Mouse (Mus musculus) embryo, embryonic 11.5 days (tissue): ENCODE data around the gene Mex3a.
A peak's percentile ranks its signal among the peaks of the same experiment; 100 is the strongest.

ENCODE experiments used
- DNase-seq: peaks from one replicate; pipeline ENCODE4 v3.0.0-alpha.2; 2012; ENCODE audit warnings: low read depth, low spot score

Mex3a gene

DNA sequence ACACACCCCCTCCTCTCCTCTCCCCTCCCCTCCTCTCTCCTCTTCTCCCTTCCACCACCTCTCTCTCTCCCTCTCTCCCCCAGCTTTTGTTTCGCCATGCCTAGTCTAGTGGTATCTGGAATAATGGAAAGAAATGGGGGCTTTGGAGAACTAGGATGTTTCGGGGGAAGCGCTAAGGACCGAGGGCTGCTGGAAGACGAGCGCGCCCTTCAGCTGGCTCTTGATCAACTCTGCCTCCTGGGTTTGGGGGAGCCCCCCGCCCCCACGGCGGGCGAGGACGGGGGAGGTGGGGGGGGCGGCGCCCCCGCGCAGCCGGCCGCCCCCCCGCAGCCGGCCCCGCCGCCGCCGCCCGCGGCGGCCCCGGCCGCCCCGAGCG lies at the start of gene Mex3a:
Gene Mex3a, plus strand, starts transcription at position 97 of the 376 bp plus-strand sequence.
- DNase-seq: no peak

- DNase-seq: no peak
Measured at GRCm38 (mm10) chr3:88483141-88483540, 49.1 kb upstream of the Mex3a start.

DNA sequence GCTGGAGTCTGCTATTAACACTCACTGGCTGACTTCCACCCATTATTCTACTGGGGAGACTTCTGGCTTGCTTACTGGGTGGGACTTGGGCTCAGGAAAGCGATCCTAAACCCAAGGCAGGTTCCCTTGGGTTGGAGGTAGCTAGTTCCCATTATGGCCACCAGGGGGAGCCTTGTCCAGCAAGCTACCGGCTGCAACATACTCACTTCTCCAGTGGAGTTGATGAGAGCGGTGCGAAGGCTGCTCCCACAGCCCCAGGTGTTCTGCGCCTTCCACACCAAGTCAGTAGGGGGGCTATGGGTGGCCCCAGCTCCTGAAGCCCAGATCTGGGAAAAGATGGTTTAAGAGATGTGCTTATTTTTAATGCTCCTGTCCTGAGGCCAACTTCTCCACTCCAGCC lies 48.6 kb upstream of the Mex3a start:
- DNase-seq: peak; percentile 64

DNA sequence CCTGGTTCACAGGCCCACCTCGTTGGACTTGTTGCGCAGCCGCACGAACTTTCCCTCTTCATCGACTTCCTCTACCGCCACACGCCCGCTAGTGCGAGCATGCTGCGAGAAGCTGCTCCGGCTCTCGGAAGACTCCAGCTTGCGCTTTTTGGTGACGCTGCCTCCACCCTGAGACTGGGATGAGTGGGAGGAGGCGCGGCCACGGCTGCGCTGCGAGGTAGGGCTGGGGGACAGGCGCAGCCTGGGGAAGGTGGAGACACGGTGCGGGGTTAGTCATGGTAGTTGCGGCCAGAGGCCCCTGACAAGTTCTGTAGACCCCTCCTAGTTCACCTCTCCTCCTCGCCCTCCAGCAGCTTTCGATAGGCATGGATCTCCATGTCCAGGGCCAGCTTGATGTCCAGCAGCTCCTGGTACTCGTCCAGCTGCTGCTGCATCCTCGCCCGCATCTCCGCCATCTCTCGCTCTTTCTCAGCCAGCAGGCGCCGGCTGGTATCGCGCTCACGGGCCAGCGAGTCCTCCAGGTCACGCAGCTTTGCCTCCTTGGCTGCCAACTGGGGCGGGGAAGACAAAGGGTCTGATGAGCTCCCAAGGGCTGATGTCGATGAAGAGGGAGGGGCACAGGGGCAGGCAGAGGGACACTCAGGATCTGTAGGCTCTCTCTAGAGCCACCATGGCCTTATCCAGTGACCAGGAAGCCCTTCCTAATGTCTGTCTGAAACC lies 47.4 kb upstream of the Mex3a start:
- DNase-seq: no peak

DNA sequence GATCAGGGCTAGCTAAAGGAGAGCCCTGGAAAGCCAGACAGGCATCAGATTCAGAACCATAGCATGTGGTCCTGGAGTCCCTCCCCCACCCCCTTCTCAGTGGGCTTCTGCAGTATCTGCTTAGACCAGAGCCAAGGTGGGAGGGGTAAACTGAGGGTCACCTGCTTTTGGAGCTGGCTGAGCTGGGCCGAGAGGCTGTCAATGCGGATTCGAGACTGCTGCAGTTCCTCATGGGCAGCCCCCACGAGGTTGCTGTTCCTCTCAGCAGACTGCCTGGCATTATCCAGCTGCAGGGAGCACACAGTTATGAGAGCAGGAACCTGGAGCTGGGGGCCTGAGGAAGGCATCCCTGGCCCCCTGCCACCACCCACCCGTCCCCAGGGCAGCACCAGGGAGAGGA lies 46.2 kb upstream of the Mex3a start:
- DNase-seq: no peak

DNA sequence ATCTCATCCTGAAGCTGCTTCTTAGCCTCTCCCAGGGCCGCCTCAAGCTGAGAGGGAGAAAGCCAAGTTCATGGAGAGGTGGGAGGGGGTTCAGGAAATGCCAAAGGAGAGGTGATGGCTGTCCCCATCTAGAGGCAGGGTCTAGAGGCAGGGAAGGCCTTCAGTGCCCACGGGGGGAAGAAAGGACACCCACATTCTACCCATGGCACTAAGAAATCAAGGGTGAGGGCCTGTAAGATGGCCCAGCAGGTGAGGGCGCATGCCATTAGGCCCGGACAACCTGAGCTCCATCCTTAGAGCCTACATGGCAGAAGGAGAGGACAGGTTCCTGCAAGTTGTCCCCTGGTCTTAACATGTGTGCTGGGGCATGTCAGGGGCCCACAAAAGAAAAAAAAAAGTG lies 45.3 kb upstream of the Mex3a start:
- DNase-seq: no peak

DNA sequence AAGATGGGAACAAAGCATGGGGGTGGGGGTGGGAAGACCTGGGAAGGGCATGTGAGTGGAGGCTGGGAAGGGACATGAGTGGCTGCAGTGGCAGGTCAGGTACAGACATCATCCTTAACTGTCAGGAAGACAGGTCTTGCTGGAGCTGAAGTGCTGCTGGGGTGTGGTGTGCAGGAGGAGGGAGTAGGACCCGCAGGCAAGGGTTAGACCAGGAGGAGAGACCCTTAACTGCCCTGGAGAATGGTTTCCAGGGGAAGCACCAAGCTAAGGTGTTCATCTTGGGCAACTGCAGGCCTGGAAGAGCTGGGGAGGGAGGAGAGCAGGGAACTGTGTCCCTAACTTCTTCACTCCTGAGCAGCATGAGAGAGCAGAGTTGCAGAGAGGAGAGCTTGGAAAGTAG lies 44.8 kb upstream of the Mex3a start:
- no peak for DNase-seq

DNA sequence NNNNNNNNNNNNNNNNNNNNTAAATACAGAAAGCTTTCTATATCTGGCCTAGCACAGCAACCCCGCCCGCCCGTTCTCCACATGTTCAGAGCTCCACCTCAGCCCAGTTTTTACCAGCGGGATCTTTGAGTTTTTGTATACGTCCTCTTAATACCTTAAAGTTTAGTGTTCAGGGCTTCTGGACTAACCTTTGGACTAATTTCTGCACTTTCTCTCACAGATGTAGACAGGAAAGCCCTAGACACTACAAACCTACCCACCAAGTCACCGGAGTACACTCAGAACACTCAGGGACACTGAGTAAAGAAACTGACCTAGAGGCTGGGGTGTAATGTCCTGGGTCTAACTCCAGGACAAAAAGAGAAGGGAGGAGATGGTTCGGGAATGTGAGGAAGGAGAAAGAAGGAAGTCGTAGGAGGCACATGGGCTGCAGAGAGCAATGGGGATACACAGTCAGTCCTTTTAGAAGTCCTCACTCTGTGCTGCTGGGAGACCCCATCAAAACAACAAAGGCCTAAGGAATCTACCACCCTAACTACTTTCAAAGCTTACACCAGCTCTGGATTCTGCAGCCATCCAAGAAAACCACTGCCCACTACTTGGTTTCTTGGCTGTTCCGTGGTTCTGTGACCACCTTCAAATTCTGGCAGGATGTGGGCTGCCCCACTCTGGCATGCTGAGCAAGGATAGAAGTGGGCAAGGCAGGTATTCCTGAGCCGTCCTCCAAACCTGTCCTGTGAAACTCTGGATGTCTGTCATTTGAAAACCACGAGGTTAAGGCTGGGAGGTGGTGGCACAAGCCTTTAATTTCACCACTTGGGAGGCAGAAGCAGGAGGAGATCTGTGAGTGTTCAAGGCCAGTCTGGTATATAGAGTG lies 38.3 kb upstream of the Mex3a start:
- DNase-seq: no peak

DNA sequence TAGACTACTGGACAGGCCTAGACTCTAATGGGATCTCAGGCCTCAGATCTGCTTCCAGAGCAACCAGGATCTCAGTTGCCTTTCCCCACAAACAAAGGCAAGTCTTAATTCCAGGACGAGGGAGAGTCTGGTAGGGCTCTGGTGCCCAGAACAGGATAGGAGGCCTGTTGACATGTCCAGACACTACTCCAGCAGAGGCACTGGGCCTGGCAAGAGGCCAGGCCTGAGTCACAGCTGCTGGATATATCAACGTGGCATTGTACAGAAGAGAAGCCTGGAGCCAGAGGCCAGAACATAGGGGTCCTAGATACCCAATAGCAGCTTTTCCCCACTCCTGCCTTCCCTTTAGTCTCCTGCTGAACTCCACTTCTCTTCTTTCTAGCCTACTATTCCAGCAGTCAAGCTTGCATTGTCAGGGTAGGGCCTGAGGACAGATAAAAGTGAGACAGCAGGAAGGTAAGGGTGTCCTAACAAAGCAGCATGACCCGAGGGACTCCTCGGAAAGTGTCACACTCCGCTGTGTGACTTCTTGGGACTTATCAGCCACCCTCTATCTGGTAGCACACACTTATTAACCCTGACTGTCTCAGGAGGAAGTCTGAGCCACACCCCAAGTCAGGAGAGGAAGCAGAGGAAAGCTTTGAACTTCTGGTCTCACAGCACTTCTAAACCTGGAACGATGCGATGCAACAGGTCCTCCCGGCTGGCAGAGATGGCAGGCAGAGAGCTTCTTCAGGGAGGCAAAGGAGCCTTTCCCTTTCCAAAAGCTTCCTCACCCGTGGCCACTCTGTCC lies 37.2 kb upstream of the Mex3a start:
- no peak for DNase-seq

- no peak for DNase-seq
Measured at GRCm38 (mm10) chr3:88495741-88496415, 36.3 kb upstream of the Mex3a start.

DNA sequence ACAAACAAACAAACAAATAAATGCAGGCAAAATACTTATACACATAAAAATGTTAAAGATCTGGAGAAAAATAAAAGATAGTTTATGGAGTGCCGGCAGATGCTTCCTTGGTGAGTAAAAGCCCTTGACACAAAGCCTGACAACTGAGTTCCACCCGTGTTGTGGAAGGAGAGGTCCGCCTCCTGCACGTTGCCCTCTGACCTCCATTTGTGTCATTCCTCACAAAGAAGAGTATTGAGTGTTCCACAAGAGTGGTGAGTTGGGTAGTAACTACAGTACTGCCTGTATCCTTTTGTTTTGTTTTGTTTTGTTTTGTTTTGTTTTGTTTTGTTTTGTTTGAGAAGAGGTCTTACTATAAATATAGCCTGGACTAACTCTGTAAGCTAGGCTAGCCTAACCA lies 32.6 kb upstream of the Mex3a start:
- DNase-seq: no peak

DNA sequence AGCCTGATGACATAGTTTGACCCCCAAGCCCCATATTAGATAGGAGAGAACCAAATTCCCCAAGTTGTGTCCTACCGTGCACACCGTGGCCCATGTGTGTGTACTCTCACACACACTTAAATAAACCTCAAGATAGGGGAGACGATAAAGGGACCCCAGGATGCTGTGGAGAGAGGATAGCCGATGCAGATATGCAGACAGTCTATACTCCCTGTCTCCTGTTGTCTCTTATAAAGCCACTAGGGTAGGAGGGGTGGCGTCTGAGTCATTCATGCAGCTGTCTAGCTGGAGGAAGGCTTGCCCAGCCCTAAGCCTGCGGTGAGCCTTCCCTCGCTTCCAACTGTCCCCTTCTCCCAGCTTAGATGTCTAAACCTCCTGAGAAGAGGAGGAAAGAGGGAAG lies 32.1 kb upstream of the Mex3a start:
- no peak for DNase-seq

DNA sequence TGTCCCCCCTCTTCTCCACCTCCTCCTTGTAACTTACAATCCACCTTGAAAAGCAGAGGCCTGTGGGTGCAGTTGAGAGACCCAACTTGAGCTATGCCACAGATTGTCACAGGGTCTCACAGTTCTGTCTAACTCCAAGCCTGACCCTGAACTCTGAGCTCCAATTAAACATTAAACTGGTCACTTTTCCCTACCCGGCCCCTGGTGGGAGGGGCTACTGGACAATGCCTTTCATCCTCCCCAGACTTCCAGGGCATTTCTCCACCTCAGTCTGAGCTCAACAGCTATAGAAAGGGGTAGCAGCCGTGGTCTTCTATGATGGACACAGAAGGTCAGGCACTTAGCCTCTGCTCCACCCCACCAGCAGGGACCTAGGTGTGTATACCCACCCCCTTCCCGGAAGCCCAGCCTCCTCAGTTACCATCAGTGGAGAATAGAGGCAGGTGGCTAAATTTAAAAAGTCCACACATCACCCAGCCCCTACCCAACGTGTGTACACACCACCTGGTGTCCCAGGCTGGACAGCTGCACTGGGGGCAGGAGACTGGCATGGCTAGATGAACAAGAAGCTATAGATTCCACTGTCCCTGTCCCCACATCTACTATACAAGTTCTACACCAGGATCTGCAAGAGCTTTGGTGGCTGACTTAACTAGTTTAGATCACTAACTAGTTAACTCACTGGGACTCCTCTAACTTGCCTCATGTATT lies 31.4 kb upstream of the Mex3a start:
- DNase-seq: no peak

DNA sequence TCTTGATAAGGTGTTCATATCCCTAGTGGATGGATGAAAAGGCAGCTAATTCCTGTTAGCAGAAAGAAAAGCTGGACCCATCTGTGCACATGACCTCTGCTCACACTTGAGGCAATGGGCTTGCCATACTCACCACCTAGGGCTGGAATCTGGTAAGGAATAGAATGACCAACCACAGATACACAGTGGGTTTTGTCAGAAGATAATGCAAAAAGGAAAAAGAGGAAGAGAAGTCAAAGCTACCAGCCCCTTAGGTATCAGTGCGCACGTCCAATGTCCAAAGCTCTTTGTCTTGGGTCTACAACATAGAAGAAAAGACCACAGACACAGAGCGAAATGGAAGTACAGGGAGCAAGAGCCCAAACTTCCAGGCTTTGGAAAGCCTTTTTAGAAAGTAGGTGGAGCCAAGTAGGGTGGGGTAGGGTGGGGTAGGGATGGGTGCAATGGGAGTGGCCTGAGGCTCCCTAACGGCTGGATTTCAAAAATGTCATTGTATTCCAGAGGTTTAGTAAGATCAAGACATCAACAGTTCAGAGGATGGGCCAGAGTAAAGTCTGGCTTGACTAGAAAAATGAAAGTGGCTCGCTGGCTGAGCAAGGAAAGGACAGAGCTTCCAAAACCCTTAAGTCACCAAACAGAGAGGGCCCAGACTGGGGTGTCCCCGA lies 30.7 kb upstream of the Mex3a start:
- DNase-seq: no peak

DNA sequence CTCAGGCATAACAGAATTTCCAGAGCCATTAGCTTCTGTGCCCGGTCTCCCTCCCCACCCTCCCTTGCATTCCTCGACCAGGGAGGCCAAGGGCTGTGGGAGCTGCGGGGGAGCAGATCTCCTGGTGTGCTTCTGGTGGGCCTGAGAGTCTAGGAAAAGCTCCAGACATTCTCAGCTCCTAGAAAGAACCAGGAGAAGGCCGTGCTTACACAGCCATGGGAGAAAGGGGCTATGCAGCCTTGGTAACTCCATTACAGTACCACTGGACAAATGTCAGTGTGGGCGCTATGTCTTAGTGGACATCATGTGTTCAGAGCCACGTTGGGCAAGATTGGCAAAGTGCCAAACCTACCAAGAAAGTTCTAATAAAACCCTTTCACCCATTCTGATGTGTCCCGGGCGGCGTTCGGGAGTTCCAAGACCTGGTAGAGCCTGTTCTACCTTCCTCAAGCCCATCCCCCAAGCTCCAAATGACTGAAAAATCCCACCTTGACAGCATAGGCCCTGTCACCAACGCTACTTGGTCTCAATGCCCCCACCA lies 30.1 kb upstream of the Mex3a start:
- DNase-seq: no peak

GRCm38 (mm10) chr3:88502641-88503504 lies 29.3 kb upstream of the Mex3a start:
- DNase-seq: no peak

DNA sequence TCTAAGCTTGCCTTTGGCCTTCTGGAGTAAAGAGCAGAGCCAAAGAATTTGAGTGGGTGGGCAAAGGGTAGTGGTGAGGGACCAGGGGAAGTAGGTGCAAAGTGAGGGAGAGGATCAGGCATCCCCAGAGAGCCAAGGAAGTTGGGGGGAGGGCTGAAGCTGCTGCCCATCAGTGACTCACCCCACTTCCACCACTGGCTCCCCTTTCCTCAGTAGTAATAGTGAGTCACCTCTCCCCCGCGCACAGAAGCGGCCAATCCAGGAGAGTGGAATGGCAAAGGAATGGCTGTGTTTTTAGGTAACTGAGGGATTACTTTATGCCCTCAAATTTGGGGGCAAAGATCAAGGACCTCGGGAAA lies 28.7 kb upstream of the Mex3a start:
- no peak for DNase-seq

DNA sequence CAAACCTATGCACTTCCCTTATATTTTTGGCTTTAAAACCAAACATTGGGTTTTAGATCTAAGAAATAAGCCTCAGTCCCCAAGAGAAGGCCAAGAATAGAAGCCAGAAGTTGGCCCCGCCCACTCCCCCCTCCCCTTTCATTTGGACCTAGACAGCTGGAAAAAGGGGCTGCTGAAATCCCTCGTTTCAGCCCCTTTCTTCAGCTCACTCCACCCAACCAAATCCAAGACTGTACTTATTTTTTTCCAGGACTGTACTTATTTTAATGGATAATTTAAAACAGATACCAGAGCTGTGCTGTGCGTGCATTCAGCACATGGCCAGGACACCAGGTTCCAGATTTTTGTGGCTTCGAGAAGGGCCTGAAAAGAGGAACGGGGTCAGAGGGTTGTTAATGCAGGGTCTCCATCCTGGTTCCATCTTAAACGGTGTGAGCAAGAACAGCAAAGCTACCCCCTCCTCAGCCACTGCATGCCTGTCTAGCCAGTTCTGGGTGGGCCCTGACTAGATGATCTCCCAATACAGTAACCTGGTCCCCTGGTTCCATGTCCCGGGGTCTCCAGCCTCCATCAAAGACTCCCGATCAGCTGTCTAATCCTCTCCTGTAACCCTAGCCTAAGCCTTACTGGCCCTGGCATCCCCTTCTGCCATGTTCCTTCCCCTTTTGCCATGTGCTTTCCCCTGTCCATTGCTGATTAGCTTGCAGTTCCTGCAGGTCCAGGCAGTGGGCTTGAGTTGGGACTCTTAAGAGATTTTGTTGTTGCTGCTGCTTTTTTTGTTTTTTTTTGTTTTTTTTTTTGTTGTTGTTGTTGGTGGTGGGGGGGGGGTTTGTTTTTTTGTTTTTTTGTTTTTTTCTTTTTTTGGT lies 28.1 kb upstream of the Mex3a start:
- DNase-seq: no peak
